Mouse (Mus musculus): ENCODE measurements at regions not wholly inside any gene's neighbourhood (a gene's known extent, or its start where the extent isn't known, plus 50 kb on each side); places are given as distances from the start of the nearest gene placed in this dataset.
A peak's percentile ranks its signal among the peaks of the same experiment; 100 is the strongest.

- H3K4me2 ChIP-seq (replicated peaks): no peak overlapping the region
- no peaks in the 10 kb centered on the region for H3K4me1 ChIP-seq
- no peaks in the 10 kb centered on the region for H3K36me3 ChIP-seq
- H3K9ac ChIP-seq: no peak overlapping the region
- no peak overlapping the region for H3K27ac ChIP-seq
- H3K27me3 ChIP-seq (replicated peaks): no peaks in the 10 kb centered on the region
- H3K4me3 ChIP-seq: no peak overlapping the region
- WGBS: 77% methylated on average over 7 of the region's 7 CpGs
- H3K9me3 ChIP-seq: no peaks in the 10 kb centered on the region
- no peak for ATAC-seq (ENCODE audit: low FRiP score, low read depth)
These were observed 318.4 kb upstream of the Myo3a start for GRCm38 (mm10) chr2:21908813-21909480.

GRCm38 (mm10) chr2:21909481-21909966 is 317.8 kb upstream of the Myo3a start:
- ATAC-seq (ENCODE audit: low FRiP score, low read depth): peak; percentile 58; the same call in 1 of the 2 replicates

GRCm38 (mm10) chr2:21917804-21918690 is 309.3 kb upstream of the Myo3a start:
- Histone ChIP-seq H3K4me3 (peak overlapping the region; percentile 31), H3K27ac (peak overlapping the region; percentile 90), H3K27me3 (replicated peaks) (no peaks in the 10 kb centered on the region), H3K9me3 (0 out of 2 replicates have a peak, but pooled peaks cover 5% of the 10 kb centered on the region), H3K4me1 (peaks cover 13% of the 10 kb centered on the region; the same call in 1 of the 2 replicates), H3K9ac (peak overlapping the region; percentile 44), H3K4me2 (replicated peaks) (peak overlapping the region; percentile 59), H3K36me3 (no peaks in the 10 kb centered on the region)
- 9% methylated on average over 16 of the region's 16 CpGs for WGBS
- ATAC-seq (ENCODE audit: low FRiP score, low read depth): peak; percentile 94

More at GRCm38 (mm10) chr2:21909481-21909966, 317.8 kb upstream of the Myo3a start:
- H3K27me3 ChIP-seq (replicated peaks): no peaks in the 10 kb centered on the region
- H3K4me1 ChIP-seq: no peaks in the 10 kb centered on the region
- 17% methylated on average over 7 of the region's 7 CpGs for WGBS
- no peak overlapping the region for H3K4me3 ChIP-seq
- H3K36me3 ChIP-seq: no peaks in the 10 kb centered on the region
- no peak overlapping the region for H3K9ac ChIP-seq
- H3K4me2 ChIP-seq (replicated peaks): no peak overlapping the region; the same call in 1 of the 2 replicates
- no peak overlapping the region for H3K27ac ChIP-seq
- H3K9me3 ChIP-seq: no peaks in the 10 kb centered on the region

GRCm38 (mm10) chr2:21919091-21919490 is 308.2 kb upstream of the Myo3a start:
- Histone ChIP-seq H3K36me3 (no peaks in the 10 kb centered on the region), H3K4me1 (peaks cover 13% of the 10 kb centered on the region; the same call in 1 of the 2 replicates), H3K9ac (no peak overlapping the region), H3K4me2 (replicated peaks) (peak overlapping the region; percentile 59), H3K27me3 (replicated peaks) (no peaks in the 10 kb centered on the region), H3K4me3 (no peak overlapping the region), H3K27ac (peak overlapping the region; percentile 90), H3K9me3 (0 out of 2 replicates have a peak, but pooled peaks cover 5% of the 10 kb centered on the region)
- 28% methylated on average over 2 of the region's 2 CpGs for WGBS
- ATAC-seq (ENCODE audit: low FRiP score, low read depth): no peak

- Histone ChIP-seq H3K9ac (no peak overlapping the region), H3K9me3 (no peaks in the 10 kb centered on the region), H3K4me3 (no peak overlapping the region), H3K36me3 (no peaks in the 10 kb centered on the region), H3K27ac (no peak overlapping the region), H3K4me2 (replicated peaks) (no peak overlapping the region), H3K27me3 (replicated peaks) (no peaks in the 10 kb centered on the region), H3K4me1 (no peaks in the 10 kb centered on the region)
- 55% methylated on average over 1 of the region's 1 CpGs for WGBS
- no peak for ATAC-seq (ENCODE audit: low FRiP score, low read depth)
These were observed 299.6 kb upstream of the Myo3a start for GRCm38 (mm10) chr2:21927656-21928055.

GRCm38 (mm10) chr2:21939993-21940392 is 287.3 kb upstream of the Myo3a start:
- Histone ChIP-seq H3K4me3 (no peak overlapping the region), H3K9me3 (no peaks in the 10 kb centered on the region), H3K36me3 (no peaks in the 10 kb centered on the region), H3K9ac (no peak overlapping the region), H3K27me3 (replicated peaks) (no peaks in the 10 kb centered on the region), H3K4me1 (no peaks in the 10 kb centered on the region), H3K27ac (no peak overlapping the region), H3K4me2 (replicated peaks) (no peak overlapping the region)
- WGBS: 86% methylated on average over 3 of the region's 3 CpGs
- no peak; the same call in 1 of the 2 replicates for ATAC-seq (ENCODE audit: low FRiP score, low read depth)

- no peaks in the 10 kb centered on the region for H3K9me3 ChIP-seq
- H3K4me2 ChIP-seq (replicated peaks): no peak overlapping the region
- WGBS: 52% methylated on average over 4 of the region's 4 CpGs
- no peak overlapping the region for H3K4me3 ChIP-seq
- no peak overlapping the region for H3K9ac ChIP-seq
- no peak overlapping the region for H3K27ac ChIP-seq
- H3K4me1 ChIP-seq: no peaks in the 10 kb centered on the region
- ATAC-seq (ENCODE audit: low FRiP score, low read depth): peak; percentile 73; the same call in 1 of the 2 replicates
- no peaks in the 10 kb centered on the region for H3K36me3 ChIP-seq
- H3K27me3 ChIP-seq (replicated peaks): no peaks in the 10 kb centered on the region
These were observed 286.4 kb upstream of the Myo3a start for GRCm38 (mm10) chr2:21940797-21941487.

- Histone ChIP-seq H3K4me3 (no peak overlapping the region), H3K27ac (no peak overlapping the region), H3K9ac (no peak overlapping the region), H3K9me3 (no peaks in the 10 kb centered on the region), H3K36me3 (no peaks in the 10 kb centered on the region), H3K4me2 (replicated peaks) (no peak overlapping the region), H3K4me1 (no peaks in the 10 kb centered on the region), H3K27me3 (replicated peaks) (no peaks in the 10 kb centered on the region)
- 85% methylated on average over 2 of the region's 2 CpGs for WGBS
- ATAC-seq (ENCODE audit: low FRiP score, low read depth): peak; percentile 57; the same call in 1 of the 2 replicates
These were observed 285.8 kb upstream of the Myo3a start for GRCm38 (mm10) chr2:21941488-21942000.

- 95% methylated on average over 2 of the region's 2 CpGs for WGBS
- no peak overlapping the region for H3K27ac ChIP-seq
- no peaks in the 10 kb centered on the region for H3K9me3 ChIP-seq
- H3K36me3 ChIP-seq: no peaks in the 10 kb centered on the region
- H3K9ac ChIP-seq: no peak overlapping the region
- no peak overlapping the region for H3K4me2 ChIP-seq (replicated peaks)
- H3K4me1 ChIP-seq: no peaks in the 10 kb centered on the region
- no peaks in the 10 kb centered on the region for H3K27me3 ChIP-seq (replicated peaks)
- ATAC-seq (ENCODE audit: low FRiP score, low read depth): no peak
- no peak overlapping the region for H3K4me3 ChIP-seq
These were observed 283.6 kb upstream of the Myo3a start for GRCm38 (mm10) chr2:21943676-21944075.

GRCm38 (mm10) chr2:21946484-21946883 is 280.8 kb upstream of the Myo3a start:
- 84% methylated on average over 2 of the region's 2 CpGs for WGBS

GRCm38 (mm10) chr2:21951279-21951678 is 276.0 kb upstream of the Myo3a start:
- H3K27me3 ChIP-seq (replicated peaks): no peaks in the 10 kb centered on the region
- no peak for ATAC-seq (ENCODE audit: low FRiP score, low read depth)
- WGBS: 75% methylated on average over 3 of the region's 3 CpGs
- H3K9me3 ChIP-seq: no peaks in the 10 kb centered on the region
- H3K4me2 ChIP-seq (replicated peaks): no peak overlapping the region
- H3K9ac ChIP-seq: no peak overlapping the region
- no peaks in the 10 kb centered on the region for H3K36me3 ChIP-seq
- H3K4me3 ChIP-seq: no peak overlapping the region
- H3K27ac ChIP-seq: no peak overlapping the region
- H3K4me1 ChIP-seq: no peaks in the 10 kb centered on the region

More at GRCm38 (mm10) chr2:21946484-21946883, 280.8 kb upstream of the Myo3a start:
- H3K9me3 ChIP-seq: no peaks in the 10 kb centered on the region
- no peak overlapping the region for H3K4me3 ChIP-seq
- no peak overlapping the region for H3K27ac ChIP-seq
- H3K27me3 ChIP-seq (replicated peaks): no peaks in the 10 kb centered on the region
- H3K36me3 ChIP-seq: no peaks in the 10 kb centered on the region
- no peaks in the 10 kb centered on the region for H3K4me1 ChIP-seq
- no peak overlapping the region for H3K9ac ChIP-seq
- no peak overlapping the region for H3K4me2 ChIP-seq (replicated peaks)
- ATAC-seq (ENCODE audit: low FRiP score, low read depth): no peak
